Mouse (Mus musculus) neural tube, embryonic 14.5 days (tissue): ENCODE measurements at regions not wholly inside any gene's neighbourhood (a gene's known extent, or its start where the extent isn't known, plus 50 kb on each side); places are given as distances from the start of the nearest gene placed in this dataset.

Source experiments
- ATAC-seq: fragments of 200-750 bp; cut with Nextera tagmentation; 2 replicates; pipeline ENCODE4 v1.8.0; 2017; ENCODE audit warnings: low read depth, mild to moderate bottlenecking, moderate TSS enrichment, moderate library complexity
- H3K27ac ChIP-seq: fragments of 300-500 bp; sonication (generic); 2 replicates; pipeline ENCODE4 v1.5.1; 2014; ENCODE audit warnings: low read depth, mild to moderate bottlenecking, control low read depth, low read length, moderate library complexity, mixed read lengths
- H3K27me3 ChIP-seq: fragments of 300-500 bp; sonication (generic); 2 replicates; pipeline ENCODE4 v1.6.1; 2014; ENCODE audit warnings: low read length; ENCODE audit not compliant: control insufficient read depth, insufficient read depth
- H3K36me3 ChIP-seq: fragments of 300-500 bp; sonication (generic); 2 replicates; pipeline ENCODE4 v1.6.1; 2014; ENCODE audit warnings: low read length, mixed read lengths; ENCODE audit not compliant: control insufficient read depth, insufficient read depth
- H3K4me1 ChIP-seq: fragments of 300-500 bp; sonication (generic); 2 replicates; pipeline ENCODE4 v1.6.1; 2014; ENCODE audit warnings: low read length; ENCODE audit not compliant: control insufficient read depth, insufficient read depth
- H3K4me2 ChIP-seq: fragments of 300-500 bp; sonication (generic); 2 replicates; pipeline ENCODE4 v1.6.1; 2014; ENCODE audit warnings: mild to moderate bottlenecking, low read depth, low read length, control low read depth
- H3K4me3 ChIP-seq: fragments of 300-500 bp; sonication (generic); 2 replicates; pipeline ENCODE4 v1.5.1; 2014; ENCODE audit warnings: low read depth, low read length, control low read depth, mixed read lengths
- H3K9ac ChIP-seq: fragments of 300-500 bp; sonication (generic); replicated peaks from 2 replicates; pipeline ENCODE4 v1.6.1; 2014; ENCODE audit warnings: low read depth, mild to moderate bottlenecking, control low read depth, low read length, mixed read lengths
- H3K9me3 ChIP-seq: fragments of 300-500 bp; sonication (generic); 2 replicates; pipeline ENCODE4 v1.6.1; 2016; ENCODE audit warnings: low read length; ENCODE audit not compliant: control insufficient read depth
- whole genome bisulfite sequencing: fragments of 180-500 bp; shearing (Covaris S2); extraction: QIAGEN DNeasy Blood & Tissue Kit; methylation state at CpG from one replicate; pipeline ENCODE4 v1.1.7; 2014; 5-methylcytosine and 5-hydroxymethylcytosine counted together

GRCm38 (mm10) chr4:153727896-153728422 is 229.1 kb upstream of the A430005L14Rik start:
- Histone ChIP-seq H3K4me1 (no peaks in the 10 kb centered on the region), H3K27ac (no peak overlapping the region), H3K4me3 (no peak overlapping the region), H3K9ac (no peak overlapping the region), H3K4me2 (no peak overlapping the region), H3K36me3 (no peaks in the 10 kb centered on the region), H3K27me3 (no peaks in the 10 kb centered on the region), H3K9me3 (no peaks in the 10 kb centered on the region)
- WGBS, result 32% methylated on average over 10 of the region's 10 CpGs
- no peak for ATAC-seq

GRCm38 (mm10) chr4:153738088-153738487 is 218.9 kb upstream of the A430005L14Rik start:
- ATAC-seq, result no peak
- Histone ChIP-seq H3K9ac (no peak overlapping the region), H3K9me3 (no peaks in the 10 kb centered on the region), H3K4me1 (0 out of 2 replicates have a peak, but pooled peaks cover 11% of the 10 kb centered on the region), H3K4me3 (no peak overlapping the region), H3K4me2 (no peak overlapping the region), H3K27ac (no peak overlapping the region), H3K36me3 (no peaks in the 10 kb centered on the region), H3K27me3 (no peaks in the 10 kb centered on the region)
- WGBS, result 88% methylated on average over 11 of the region's 11 CpGs

DNA sequence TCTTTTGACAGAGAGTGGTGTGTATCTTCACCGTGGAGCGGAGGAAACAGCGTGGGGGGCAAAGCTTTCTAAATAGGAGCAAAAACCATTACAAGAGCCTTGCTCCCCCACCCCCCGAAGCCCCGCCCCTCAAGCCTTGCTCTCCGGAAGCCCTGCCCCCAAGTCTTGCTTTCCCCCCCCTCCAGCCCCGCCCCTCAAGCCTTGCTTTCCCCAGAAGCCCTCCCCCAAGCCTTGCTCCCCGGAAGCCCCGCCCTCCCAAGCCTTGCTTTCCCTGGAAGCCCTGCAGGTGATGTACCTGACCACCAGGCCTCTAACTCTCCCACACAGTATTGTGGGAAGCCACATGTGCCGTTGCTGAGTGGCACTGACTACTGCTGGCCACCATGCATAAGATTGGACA is 214.8 kb upstream of the A430005L14Rik start:
- Histone ChIP-seq H3K4me2 (no peak overlapping the region), H3K27ac (no peak overlapping the region), H3K27me3 (no peaks in the 10 kb centered on the region), H3K4me1 (0 out of 2 replicates have a peak, but pooled peaks cover 11% of the 10 kb centered on the region), H3K9ac (no peak overlapping the region), H3K9me3 (no peaks in the 10 kb centered on the region), H3K36me3 (no peaks in the 10 kb centered on the region), H3K4me3 (no peak overlapping the region)
- no peak for ATAC-seq
- 96% methylated on average over 9 of the region's 10 CpGs for WGBS

GRCm38 (mm10) chr4:153752791-153753190 is 204.2 kb upstream of the A430005L14Rik start:
- no peak for ATAC-seq
- Histone ChIP-seq H3K27ac (no peak overlapping the region), H3K4me1 (no peaks in the 10 kb centered on the region), H3K4me3 (no peak overlapping the region), H3K36me3 (no peaks in the 10 kb centered on the region), H3K4me2 (no peak overlapping the region), H3K27me3 (no peaks in the 10 kb centered on the region), H3K9ac (no peak overlapping the region), H3K9me3 (no peaks in the 10 kb centered on the region)
- 81% methylated on average over 6 of the region's 6 CpGs for WGBS

- H3K4me1 ChIP-seq, result no peaks in the 10 kb centered on the region
- no peak overlapping the region for H3K27ac ChIP-seq
- H3K9ac ChIP-seq, result no peak overlapping the region
- ATAC-seq, result no peak
- H3K9me3 ChIP-seq, result no peaks in the 10 kb centered on the region
- WGBS, result 94% methylated on average over 6 of the region's 6 CpGs
- H3K4me3 ChIP-seq, result no peak overlapping the region
- H3K27me3 ChIP-seq, result no peaks in the 10 kb centered on the region
- H3K36me3 ChIP-seq, result no peaks in the 10 kb centered on the region
- no peak overlapping the region for H3K4me2 ChIP-seq
These were observed 198.7 kb upstream of the A430005L14Rik start for GRCm38 (mm10) chr4:153758323-153758722.

DNA sequence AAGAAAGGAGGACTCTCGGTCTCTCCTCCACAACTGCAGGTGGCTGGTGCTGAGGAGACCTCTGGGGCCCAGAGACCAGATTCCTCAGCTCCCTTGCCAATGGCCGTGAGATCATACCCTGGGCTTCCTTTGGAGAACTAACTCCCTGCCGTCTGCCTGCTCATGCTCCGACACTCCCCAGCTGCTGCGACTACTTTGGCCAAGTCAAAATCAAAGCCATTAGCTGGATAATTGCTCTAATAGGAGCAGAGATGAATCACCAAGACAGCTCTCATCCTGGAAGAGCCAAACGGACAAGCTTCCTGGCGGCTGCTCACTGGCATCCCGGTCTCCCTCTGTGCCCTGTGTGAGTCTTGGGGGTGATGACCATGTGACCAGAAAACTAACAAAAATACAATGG is 198.3 kb upstream of the A430005L14Rik start:
- no peak for ATAC-seq
- H3K4me1 ChIP-seq, result no peaks in the 10 kb centered on the region

DNA sequence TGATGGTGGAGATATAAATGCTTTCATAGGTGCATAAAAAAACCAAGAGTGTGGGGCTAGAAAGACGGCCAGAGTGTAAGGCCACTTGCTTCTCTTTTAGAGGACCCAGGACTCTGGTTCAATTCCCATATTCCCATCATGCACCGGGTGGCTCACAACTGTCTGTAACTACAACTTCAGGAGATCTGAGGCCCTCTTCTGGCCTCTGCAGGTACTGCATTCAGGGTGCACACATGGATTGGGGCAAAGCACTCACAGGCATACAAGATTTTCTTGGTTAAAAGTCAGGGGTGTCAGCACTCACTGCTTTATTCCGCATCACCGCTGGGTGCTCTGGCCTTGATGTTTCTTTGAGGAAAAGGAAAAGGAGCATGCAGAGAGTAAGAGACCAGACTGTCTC is 196.1 kb upstream of the A430005L14Rik start:
- Histone ChIP-seq H3K4me2 (no peak overlapping the region), H3K27ac (no peak overlapping the region), H3K36me3 (no peaks in the 10 kb centered on the region), H3K9me3 (no peaks in the 10 kb centered on the region), H3K4me3 (no peak overlapping the region), H3K4me1 (no peaks in the 10 kb centered on the region), H3K27me3 (no peaks in the 10 kb centered on the region), H3K9ac (no peak overlapping the region)
- ATAC-seq, result no peak
- 91% methylated on average over 4 of the region's 4 CpGs for WGBS

More for the DNA sequence above, 198.3 kb upstream of the A430005L14Rik start:
- Histone ChIP-seq H3K27ac (no peak overlapping the region), H3K9me3 (no peaks in the 10 kb centered on the region), H3K9ac (no peak overlapping the region), H3K27me3 (no peaks in the 10 kb centered on the region), H3K36me3 (no peaks in the 10 kb centered on the region), H3K4me2 (no peak overlapping the region), H3K4me3 (no peak overlapping the region)
- WGBS, result 47% methylated on average over 8 of the region's 8 CpGs

DNA sequence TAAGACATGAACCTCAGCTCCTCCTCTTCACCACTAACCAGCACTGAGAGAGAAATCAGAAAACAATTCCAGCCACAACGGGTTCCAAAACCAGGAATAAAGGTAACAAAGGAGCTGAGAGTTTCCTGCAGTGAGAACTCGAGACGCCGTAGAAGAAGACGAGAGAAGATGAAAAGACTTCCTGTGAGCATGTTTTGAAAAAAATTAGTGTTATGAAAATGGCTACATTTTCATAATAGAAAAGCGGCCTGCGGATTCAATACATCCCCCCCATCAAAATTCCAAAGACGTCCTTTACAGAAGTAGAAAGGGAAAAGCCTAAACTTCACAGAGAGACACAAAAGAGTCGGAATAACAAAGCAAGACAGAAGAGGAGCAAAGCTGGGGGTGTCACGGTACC is 193.6 kb upstream of the A430005L14Rik start:
- no peaks in the 10 kb centered on the region for H3K36me3 ChIP-seq
- no peak overlapping the region for H3K4me2 ChIP-seq
- ATAC-seq, result no peak
- H3K9me3 ChIP-seq, result no peaks in the 10 kb centered on the region
- no peaks in the 10 kb centered on the region for H3K4me1 ChIP-seq
- no peaks in the 10 kb centered on the region for H3K27me3 ChIP-seq
- H3K27ac ChIP-seq, result no peak overlapping the region
- H3K4me3 ChIP-seq, result no peak overlapping the region
- 74% methylated on average over 10 of the region's 10 CpGs for WGBS
- no peak overlapping the region for H3K9ac ChIP-seq

DNA sequence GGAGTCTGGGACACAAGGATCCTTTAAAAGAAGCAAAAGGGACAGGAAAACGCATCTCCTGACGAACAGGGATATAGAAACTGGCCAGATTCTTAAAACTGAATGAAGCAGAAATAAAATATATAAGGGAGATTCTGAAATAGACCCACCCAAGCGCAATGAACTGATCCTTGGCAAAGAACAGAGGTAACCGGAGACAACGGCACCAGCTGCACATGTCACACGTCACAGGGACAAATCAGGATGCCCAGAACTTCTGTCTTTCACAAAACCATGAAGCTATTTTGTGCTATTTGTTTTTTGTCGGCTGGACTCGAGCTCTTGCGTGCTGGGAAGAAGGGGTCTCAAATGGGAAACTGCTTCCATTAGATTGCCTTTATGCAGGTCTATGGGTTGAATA is 189.3 kb upstream of the A430005L14Rik start:
- WGBS, result 69% methylated on average over 9 of the region's 9 CpGs
- Histone ChIP-seq H3K9me3 (no peaks in the 10 kb centered on the region), H3K4me2 (no peak overlapping the region), H3K27me3 (no peaks in the 10 kb centered on the region), H3K27ac (no peak overlapping the region), H3K4me3 (no peak overlapping the region), H3K36me3 (no peaks in the 10 kb centered on the region), H3K4me1 (no peaks in the 10 kb centered on the region), H3K9ac (no peak overlapping the region)
- no peak for ATAC-seq
